Mouse (Mus musculus) cerebellum, adult 2 months (tissue): ENCODE results near the gene Ezr.

Experiments
- CTCF ChIP-seq: fragments of 200-500 bp; IDR thresholded peaks from 2 replicates; pipeline ENCODE4 v1.5.1; 2011; ENCODE audit warnings: low read depth, mild to moderate bottlenecking, control low read depth, low read length, moderate library complexity, borderline replicate concordance; ENCODE audit not compliant: insufficient read depth
- POLR2A ChIP-seq: fragments of 200-500 bp; IDR thresholded peaks from 2 replicates; pipeline ENCODE4 v1.6.1; 2011; ENCODE audit warnings: low read length, control low read depth, borderline replicate concordance; ENCODE audit not compliant: insufficient read depth

DNA sequence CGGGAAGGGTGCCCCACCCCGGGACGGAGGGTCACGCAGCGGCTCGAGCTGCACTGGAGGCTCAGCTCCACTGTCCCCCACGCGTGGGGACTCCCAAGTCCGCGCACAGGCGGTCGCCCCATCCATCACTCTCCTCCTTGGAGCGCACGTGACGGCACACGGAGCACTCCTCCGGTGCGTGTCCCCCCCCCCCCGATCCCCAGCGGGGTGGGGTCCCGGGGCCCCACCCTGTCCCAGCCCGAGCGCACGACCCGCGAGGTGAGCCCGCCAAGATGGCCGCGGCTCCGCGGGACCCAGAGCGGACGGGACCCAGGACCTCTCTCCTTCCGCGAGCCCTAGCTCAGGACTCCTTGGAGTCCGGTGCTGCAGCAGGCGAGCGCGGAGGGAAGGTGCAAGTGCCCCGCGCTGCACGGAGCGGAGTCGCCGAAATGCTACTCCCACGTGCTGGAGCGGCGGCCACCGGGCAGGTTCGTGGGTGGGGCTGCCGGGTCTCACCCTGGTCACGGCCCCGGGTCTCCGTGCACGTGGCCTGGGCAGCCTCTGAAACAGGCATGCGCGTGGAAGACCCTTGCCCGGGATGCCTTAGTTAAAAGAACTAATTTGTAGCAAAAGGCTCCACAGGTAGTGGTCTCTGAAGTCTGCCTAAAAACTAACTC, 550 bp upstream of the Ezr start:
- TF ChIP-seq CTCF = no peak
- TF ChIP-seq POLR2A = no peak
